Mouse (Mus musculus) thymus, postnatal 10 days (tissue): ENCODE measurements around the gene Dnhd1.
"Not testable (repeated sequence)": the region's sequence is repeated elsewhere in the genome, so short reads cannot be mapped to it uniquely, and the experiment has no call there.

Experiments used
- DNase-seq, 2 experiments: peaks; one replicate each; pipeline ENCODE4 v3.0.0; 2021; ENCODE audit warnings: low spot score in 2 of 2

The Dnhd1 gene

DNA sequence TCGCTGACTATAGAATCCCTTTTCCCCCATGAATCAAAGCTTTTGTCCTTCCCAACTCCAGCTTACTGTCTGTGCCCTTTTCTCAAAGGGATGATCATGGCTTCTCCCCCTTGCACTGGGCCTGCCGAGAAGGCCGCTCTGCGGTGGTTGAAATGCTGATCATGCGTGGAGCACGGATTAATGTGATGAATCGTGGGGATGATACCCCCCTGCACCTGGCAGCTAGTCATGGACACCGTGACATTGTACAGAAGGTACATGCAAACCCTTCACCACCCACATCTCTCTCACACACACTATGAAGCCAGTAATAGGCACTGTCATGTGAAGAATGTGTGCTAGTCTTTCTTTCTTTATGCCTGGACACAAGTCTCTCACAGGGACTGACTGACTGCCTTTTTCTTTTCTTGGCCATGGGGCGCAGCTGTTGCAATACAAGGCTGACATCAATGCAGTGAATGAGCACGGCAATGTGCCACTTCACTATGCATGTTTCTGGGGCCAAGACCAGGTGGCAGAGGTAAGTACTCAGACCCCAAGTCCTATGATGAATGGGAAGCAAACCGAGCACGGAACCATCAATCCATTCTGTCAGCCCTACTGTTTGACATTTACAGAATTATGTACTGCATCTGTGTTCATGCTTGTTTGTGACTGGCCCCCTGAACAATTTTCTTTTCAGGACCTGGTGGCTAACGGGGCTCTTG lies 89.6 kb downstream of the Dnhd1 start:
- no peak for DNase-seq

DNA sequence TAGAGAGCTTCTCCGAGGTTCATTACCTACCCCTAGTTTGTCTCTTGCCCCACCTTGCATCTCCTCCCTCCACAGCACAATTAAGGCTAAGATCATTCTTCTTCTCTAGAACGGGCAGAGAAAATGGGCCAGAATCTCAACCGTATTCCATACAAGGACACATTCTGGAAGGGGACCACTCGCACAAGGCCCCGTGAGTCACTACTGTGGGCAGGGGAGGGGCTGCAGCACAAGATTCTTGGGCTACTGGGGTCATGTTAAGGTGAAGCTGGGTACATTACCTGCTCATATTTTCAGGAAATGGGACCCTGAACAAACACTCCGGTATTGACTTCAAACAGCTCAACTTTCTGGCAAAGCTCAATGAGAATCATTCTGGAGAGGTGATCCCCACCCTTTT lies 90.2 kb downstream of the Dnhd1 start:
- DNase-seq = no peak

DNA sequence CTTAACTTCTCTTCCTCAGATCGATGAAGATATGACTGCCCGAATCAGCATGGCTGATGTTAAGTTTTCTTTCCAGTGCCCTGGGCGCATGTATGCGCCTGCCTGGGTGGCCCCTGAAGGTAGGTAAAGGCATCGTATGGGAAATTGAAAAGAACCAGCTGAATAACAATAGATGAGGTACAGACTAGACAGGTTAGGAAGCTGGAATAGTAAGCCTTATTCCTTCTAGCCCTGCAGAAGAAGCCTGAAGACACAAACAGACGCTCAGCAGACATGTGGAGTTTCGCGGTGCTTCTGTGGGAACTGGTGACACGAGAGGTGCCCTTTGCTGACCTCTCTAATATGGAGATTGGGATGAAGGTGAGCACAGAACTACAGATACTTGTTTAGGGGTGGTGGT lies 91.4 kb downstream of the Dnhd1 start:
- no peak for DNase-seq

DNA sequence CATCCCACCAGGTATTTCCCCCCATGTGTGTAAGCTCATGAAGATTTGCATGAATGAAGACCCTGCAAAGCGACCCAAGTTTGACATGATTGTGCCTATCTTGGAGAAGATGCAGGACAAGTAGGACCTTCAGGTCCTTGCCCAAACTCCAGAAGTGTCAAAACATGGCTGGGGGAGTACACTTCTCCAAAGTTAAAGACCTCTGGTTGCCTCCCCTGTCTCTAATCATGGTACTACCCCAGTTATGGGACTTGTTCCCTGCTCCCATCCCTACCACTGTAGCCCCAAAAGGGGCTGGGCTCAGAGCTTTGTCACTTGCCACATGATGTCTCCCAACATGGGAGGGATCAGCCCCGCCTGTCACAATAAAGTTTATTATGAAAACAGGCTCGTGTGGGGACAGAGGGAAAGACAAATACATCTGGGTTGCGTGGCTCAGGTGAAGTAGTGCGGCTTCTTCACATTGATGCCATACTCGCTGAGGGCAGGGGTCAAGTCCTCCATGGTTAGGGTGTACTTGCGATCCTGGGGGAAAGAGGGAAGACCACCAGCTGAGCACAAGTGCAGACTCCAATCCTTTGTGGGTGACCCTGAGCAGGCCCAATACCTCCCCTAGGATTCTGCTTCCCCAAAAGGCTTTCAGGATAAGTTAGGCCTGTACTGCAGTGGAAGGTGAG lies 92.0 kb downstream of the Dnhd1 start:
- DNase-seq = not testable (repeated sequence)

DNA sequence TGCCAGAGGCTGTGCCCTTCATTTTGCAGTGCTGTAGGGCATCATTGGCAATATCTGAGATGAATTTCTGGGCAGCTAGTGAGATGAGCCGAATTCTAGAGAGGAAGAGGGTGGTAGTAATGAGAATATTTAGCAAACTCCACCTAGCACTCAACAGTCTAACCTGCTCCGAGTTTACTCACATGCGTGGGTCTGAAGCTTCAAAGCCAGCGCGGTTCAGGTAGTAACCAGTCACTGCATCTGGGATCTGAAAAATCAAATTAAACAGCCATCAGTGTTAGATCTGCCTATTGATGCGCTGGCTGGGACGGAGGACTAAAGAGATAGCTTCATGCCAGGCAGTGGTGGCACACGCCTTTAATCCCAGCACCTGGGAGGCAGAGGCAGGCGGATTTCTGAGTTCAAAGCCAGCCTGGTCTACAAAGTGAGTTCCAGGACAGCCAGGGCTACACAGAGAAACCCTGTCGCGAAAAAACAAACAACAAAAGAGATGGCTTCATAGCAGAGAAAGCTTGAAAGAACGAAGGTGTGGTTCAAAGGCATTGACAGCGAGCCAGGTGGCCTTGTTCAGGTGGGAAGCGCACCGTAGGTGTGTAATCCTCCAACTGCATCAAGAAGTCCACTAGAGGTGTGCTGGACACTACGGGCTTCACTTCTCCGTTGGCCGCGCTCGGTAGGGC lies 92.8 kb downstream of the Dnhd1 start:
- not testable (repeated sequence) for DNase-seq

DNA sequence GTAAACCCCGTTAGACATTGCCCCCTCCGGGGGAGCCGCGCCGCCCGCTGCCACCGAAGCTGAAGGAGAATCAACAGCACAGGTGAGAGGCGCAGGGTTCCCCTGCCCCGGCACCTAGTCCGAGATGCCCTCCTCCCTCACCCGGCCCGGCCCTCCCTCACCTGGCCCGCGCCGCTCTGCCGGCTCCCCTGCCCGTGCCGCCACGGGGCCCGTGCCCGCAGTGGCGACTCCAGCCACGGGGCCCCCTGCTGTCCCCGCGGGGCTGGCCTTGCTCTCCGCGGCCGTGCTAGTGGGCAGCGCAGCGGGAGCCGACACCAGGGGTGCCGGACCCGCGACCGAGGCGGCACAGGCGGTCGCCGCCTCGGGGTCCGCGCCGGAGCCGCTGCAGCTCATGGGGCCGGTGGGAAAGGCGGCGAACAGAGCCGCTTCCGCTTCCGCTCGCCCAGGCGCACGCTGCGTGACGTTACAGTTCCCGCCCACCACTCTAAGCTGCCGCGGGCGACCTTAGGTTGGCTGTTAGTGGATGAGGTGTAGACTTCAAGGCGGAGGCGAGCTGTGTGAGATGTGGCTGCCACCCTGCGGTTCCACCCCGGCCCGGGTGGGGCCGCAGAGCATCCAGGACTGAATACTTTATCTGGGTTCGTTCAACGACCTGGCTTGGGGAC lies 93.4 kb downstream of the Dnhd1 start, which contains the start of gene Taf10:
TSS of gene Taf10 (minus strand) at position 436 of the 665 bp plus-strand sequence.
- peak; percentile 87 to 89 for DNase-seq

DNA sequence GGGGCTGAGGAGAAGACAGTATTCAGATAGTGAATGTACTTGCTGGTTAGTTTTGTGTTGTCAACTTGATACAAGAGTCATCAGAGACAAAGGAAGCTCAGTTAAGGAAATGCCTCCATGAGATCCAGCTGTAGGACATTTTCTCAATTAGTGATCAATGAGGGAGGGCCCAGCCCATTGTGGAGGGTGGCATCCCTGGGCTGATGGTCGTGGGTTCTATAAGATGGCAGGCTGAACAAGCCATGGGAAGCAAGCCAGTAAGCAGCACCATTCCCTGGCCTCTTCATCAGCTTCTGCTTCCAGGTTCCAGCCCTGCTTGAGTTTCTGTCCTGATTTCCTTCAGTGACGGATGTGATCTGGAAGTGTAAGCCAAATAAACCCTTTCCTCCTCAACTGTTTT lies 97.1 kb downstream of the Dnhd1 start:
- DNase-seq = no peak

DNA sequence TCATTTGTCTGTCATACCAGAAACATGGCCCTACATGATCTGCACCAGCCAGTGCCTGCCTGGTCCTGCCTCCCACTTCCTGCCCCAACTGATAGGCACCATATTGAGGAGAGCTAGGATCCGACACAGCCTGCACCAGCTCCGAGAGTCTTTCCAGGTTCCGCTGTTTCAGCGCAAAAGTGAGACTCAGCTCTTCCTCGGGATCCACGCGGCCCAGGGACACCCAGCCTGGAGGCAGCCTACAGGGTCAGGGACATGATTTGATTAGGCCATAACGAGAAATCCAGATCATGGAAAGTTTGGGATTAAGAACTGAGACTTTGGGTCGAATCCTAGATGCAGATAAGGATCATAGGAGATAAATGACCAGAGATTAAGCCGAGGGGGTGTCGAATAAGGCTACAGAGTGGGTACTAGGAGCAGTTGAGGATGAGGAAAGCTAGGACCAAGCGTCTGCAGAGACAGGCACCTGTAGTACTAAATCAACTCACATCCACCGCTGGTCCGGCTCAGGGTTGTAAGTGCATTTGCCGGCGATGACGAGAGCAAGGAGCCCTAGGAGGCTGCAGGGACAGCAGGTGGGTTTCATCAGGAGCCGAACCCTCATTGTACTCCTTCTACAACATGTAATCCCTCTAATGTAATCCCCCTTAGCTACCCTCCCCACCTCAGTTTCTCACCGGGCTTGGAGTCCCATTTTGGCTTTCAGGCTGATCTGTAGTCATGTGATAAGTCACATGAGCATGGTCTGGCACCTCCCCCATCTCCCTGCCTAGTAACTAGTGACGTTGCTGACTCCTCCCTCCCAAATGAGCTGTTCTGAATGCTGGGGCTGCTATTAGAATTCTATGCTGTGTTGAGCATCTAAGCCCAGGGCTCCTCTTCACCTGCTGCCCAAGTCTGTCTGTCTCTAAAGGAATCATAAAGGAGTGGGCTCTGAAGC lies 101.1 kb downstream of the Dnhd1 start, which contains the start of gene Tpp1:
TSS of gene Tpp1 (minus strand) at position 745 of the 943 bp plus-strand sequence.
- DNase-seq = peak; percentile 88 to 90

DNA sequence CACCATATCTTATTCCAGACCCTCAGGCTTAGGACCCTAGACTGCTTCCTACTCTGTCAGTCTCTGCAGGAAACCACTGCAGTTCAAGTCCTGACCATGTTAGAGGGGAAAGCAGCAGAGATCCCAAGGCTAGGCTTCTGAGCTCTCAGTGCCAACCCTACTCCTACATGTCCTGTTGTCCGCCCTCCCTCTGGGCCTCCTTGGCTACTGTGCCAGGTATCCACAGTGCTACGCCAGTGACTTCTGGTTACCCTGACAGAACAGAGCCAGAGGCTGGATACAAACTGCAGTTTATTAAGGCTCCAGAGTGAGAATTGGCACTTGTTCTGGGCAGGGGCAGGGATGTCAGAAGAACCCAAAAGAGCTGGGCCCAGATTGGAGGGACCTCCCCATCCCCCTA lies 102.1 kb downstream of the Dnhd1 start:
- no peak for DNase-seq

DNA sequence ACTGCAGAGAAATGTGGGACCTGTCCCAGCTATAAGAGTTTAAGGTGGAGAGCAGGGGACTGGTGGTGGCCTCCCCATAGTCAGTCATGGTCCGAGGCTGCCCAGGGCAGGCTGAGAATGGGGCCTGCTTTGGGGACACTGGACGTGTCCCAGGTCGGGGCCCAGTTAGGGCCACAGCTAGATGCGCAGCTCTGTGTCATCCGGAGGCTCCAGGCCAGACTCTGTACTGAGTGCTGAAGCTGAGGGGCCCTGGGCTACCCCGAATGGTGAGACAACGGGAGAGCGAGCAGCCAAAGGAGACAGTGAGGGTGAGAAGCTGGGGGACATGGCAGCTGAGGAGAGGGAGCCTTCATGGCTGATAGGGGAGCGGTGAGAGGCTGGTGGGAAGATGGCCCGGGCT lies 102.7 kb downstream of the Dnhd1 start:
- DNase-seq = no peak

DNA sequence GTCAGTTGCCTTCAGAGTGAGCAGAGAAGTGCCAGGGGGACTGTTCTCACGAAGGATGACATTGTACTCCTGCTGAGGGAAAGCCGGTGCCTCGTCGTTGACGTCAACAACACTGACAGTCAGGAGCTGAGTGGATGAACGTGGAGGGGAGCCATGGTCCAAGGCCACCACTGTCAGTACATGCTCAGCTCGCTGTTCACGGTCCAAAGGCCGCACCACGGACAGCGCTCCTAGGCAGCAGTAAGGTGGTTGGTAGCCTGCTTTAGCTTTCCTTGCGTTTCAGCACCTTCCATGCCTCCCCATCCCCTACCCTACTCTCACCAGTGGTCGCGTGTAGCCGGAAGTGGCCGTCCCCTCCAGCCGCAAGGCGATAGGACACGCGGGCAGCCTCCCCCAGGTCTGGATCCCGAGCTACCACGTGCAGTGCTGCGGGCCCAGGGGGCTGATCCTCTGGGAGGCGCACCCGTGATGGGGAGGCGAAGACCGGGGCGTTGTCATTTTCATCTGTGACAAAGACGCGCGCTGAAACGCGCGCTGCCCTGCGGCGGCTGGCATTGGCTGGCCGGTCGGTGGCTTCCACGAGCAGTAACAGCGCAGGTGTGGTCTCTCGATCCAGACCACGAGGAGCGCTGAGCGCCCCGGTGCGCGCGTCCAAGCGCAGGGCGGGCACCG lies 111.3 kb downstream of the Dnhd1 start:
- DNase-seq = no peak

DNA sequence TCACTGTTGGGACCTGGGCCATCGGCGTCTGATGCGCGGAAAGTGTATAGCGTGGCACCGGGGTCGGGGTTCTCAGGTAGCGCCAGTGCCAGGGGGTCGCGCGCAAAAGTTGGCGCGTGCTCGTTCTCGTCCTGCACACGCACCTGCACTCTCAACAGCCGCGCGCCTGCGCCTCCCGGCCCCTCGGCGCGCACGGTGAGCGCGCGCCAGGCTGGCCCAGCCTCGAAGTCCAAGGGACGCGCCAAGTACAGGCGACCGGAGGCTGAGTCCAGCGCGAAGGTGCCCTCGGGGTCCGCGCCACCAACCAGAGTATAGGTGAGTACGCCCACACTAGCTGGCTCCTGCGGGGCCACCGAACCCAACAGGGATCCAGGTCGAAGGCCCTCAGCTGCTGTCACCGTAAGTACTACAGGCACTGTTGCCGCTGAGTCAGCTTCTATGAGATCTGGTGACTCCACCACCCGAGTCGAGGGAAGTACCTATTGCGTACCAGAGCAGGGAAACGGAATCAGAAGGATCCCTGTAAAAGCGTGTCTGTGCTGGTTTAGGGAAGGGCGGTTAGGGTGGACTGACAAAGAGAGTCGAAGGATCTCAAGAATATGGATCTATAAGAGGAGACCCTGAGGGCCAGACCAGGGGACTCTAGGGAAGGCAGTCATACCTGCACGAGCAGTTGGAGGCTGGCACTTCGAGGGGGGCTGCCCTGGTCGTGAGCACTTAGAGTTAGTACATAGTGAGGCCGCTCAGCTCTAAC lies 112.1 kb downstream of the Dnhd1 start:
- no peak for DNase-seq

DNA sequence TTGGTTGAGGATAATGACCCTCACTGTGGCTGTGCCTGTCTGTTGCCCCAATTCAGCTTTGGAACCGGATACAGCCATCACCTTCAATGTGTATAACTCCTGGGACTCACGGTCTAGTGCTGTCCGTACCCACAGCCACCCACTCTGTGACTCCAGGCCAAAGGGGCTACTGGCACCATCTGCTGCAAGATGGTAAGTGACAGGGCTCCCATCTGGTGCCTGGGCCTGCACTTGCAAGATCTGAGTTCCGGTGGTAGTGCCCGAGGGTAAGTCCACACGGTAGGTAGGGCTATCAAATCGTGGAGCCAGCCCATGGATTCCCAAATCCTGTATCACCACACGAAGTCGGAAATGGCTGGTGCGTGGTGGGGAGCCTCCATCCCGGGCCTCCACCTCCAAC lies 113.7 kb downstream of the Dnhd1 start:
- DNase-seq = no peak

DNA sequence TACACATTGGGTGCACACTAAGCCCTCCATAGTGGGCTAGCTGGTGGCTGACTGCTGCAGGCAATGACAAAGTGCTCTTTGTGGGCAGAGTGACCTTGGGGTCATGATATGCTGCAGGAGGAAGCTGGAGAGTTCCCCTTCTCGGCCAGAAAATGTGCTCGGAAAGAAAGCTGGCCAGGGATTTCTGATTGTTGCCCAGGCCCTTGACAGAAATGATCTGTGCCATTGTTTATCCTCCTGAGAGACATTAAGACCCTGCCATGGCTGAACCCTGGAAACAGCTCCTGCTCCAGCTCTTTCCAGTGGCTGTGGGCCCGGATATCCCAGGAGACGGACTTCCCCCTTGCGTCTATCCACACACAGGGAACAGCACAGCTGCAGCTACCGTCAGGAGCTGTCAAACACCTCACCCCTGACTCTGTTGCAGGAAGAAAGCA lies 117.1 kb downstream of the Dnhd1 start:
- no peak for DNase-seq

DNA sequence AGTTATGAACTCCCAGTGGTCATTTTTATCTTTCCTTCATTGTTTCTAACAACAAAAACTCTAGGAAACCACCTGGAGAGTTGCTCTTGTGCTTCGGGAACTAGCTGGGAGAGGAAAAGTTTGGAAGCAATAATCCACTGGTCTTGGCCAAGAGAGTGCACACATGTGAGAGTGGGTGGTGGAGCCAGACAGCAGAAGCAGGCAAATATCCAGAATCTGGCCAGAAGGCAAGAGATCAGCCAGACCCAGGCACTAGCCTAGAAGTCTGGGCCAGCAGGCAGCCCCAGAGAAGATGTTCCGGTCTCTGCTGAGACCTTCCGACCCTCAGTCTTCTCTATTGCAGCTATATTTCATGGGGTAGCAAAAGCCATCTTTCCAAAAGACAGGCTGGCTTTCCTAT lies 119.3 kb downstream of the Dnhd1 start:
- no peak for DNase-seq
